Mouse (Mus musculus) thymus, adult 2 months (tissue): ENCODE results near the gene Gcgr.

Experiments
- CTCF ChIP-seq: fragments of 200-500 bp; IDR thresholded peaks from 2 replicates; pipeline ENCODE4 v1.5.1; 2012; ENCODE audit warnings: mild to moderate bottlenecking, control low read depth, low read length, moderate library complexity, borderline replicate concordance; ENCODE audit not compliant: control insufficient read depth, poor library complexity, insufficient read depth; ENCODE audit errors: extremely low read depth
- POLR2A ChIP-seq: fragments of 200-500 bp; IDR thresholded peaks from 2 replicates; pipeline ENCODE4 v1.6.1; 2012; ENCODE audit warnings: mild to moderate bottlenecking, low read length, control low read depth, moderate library complexity; ENCODE audit not compliant: control insufficient read depth, poor library complexity, insufficient read depth; ENCODE audit errors: extremely low read depth

GRCm38 (mm10) chr11:120571122-120571521 lies 40.6 kb downstream of the Gcgr start:
- no peak for TF ChIP-seq CTCF
- no peak for TF ChIP-seq POLR2A
